Mouse (Mus musculus): ENCODE measurements around the gene Lmo7. TPM values are rescaled to one million over a fixed set of nuclear protein-coding genes. Genes with fewer than 3 reads are reported as not detected.

Gene Lmo7
- 0.79 and 1.3 TPM in 2 replicates for polyA plus RNA-seq (2012; rRNA removed)

GRCm38 (mm10) chr14:101729237-101729971 is at the start of gene Lmo7, which contains the start of gene Gm9922:
TSS of gene Lmo7 (plus strand) at chr14:101729957.
TSS of gene Gm9922 (minus strand) at chr14:101729814.
- Histone ChIP-seq H3K4me1 (ENCODE audit: control insufficient read depth, insufficient read depth, insufficient read length) (peaks cover 3% of the 10 kb centered on the region), H3K27ac (ENCODE audit: insufficient read depth, low read length) (no peak within 1 kb of the TSS), H3K36me3 (ENCODE audit: control insufficient read depth, insufficient read depth, low read length) (no peaks in the 10 kb centered on the region), H3K4me3 (ENCODE audit: extremely low read depth, insufficient read depth, insufficient read length) (peak within 1 kb of the TSS; percentile 66), H3K27me3 (ENCODE audit: control insufficient read depth, insufficient read depth, low read length) (peaks cover 10% of the 10 kb centered on the region)
- WGBS, result under 1% methylated on average over 51 of the region's 51 CpGs
- DNase-seq (ENCODE audit: low read depth in 1 of 2, low spot score in 2 of 2), result peak in 1 of 2 experiments; percentile 30
- TF ChIP-seq POLR2A (IDR thresholded peaks at IDR 0.05; ENCODE audit: low read depth, low read length) (no peak), CTCF (IDR thresholded peaks at IDR 0.05; ENCODE audit: extremely low read depth, insufficient read depth, insufficient read length, insufficient replicate concordance) (no peak)

DNA sequence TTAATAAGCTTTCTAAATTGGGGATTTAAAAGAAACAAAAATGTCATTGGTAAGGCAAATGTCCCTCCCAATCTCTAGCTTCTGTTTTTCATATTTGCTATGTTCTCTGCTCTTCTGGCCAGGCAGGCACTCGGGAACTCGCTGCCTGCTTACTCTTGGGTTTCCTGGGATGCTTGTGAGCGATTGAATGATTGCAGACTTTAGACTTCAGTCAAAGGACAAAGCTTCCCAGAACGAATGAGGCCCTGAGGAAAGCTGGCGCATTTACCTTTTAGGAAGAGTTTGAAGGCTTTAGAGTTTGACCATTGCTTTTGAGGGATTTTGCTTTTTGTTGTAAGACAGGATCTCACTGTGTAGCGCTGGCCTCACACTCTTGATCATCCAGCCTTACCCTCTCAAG is 42.1 kb upstream of the Lmo7 start:
- H3K36me3 ChIP-seq (ENCODE audit: control insufficient read depth, insufficient read depth, low read length), result peaks cover 10% of the 10 kb centered on the region; the same call in 1 of the 2 replicates
- no peak overlapping the region for H3K4me3 ChIP-seq (ENCODE audit: extremely low read depth, insufficient read depth, insufficient read length)
- TF ChIP-seq POLR2A (IDR thresholded peaks at IDR 0.05; ENCODE audit: low read depth, low read length) (no peak), CTCF (IDR thresholded peaks at IDR 0.05; ENCODE audit: extremely low read depth, insufficient read depth, insufficient read length, insufficient replicate concordance) (no peak)
- H3K27ac ChIP-seq (ENCODE audit: insufficient read depth, low read length), result no peak overlapping the region
- H3K4me1 ChIP-seq (ENCODE audit: control insufficient read depth, insufficient read depth, insufficient read length), result no peaks in the 10 kb centered on the region
- WGBS, result 97% methylated on average over 6 of the region's 6 CpGs
- H3K27me3 ChIP-seq (ENCODE audit: control insufficient read depth, insufficient read depth, low read length), result no peaks in the 10 kb centered on the region
- no peak for DNase-seq (ENCODE audit: low read depth in 1 of 2, low spot score in 2 of 2)

GRCm38 (mm10) chr14:101688406-101688805 is 41.4 kb upstream of the Lmo7 start:
- Histone ChIP-seq H3K4me1 (ENCODE audit: control insufficient read depth, insufficient read depth, insufficient read length) (no peaks in the 10 kb centered on the region), H3K27me3 (ENCODE audit: control insufficient read depth, insufficient read depth, low read length) (no peaks in the 10 kb centered on the region), H3K36me3 (ENCODE audit: control insufficient read depth, insufficient read depth, low read length) (peaks cover 10% of the 10 kb centered on the region; the same call in 1 of the 2 replicates), H3K4me3 (ENCODE audit: extremely low read depth, insufficient read depth, insufficient read length) (no peak overlapping the region), H3K27ac (ENCODE audit: insufficient read depth, low read length) (no peak overlapping the region)
- TF ChIP-seq POLR2A (IDR thresholded peaks at IDR 0.05; ENCODE audit: low read depth, low read length) (no peak), CTCF (IDR thresholded peaks at IDR 0.05; ENCODE audit: extremely low read depth, insufficient read depth, insufficient read length, insufficient replicate concordance) (no peak)
- no peak for DNase-seq (ENCODE audit: low read depth in 1 of 2, low spot score in 2 of 2)
- 87% methylated on average over 2 of the region's 2 CpGs for WGBS

DNA sequence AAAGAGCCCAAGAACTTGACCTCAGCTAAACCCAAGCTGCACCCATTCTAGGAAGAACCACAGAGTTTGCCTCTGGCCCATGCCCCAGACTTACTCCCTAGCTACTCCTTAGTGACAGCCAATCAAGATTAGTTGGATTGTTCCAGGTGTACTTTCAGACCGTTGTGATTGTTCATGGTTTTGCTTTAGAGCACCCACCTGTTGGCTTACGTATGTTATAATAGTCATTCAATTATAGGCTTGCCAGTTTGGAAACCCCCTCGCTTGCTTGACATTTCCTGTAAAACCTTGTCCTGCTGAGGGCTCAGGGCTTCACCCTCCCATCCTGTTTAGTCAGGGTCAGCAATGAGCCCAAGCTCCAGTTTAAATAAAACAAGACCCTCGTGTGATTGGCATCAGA is 25.3 kb upstream of the Lmo7 start:
- Histone ChIP-seq H3K4me1 (ENCODE audit: control insufficient read depth, insufficient read depth, insufficient read length) (no peaks in the 10 kb centered on the region; the same call in 1 of the 2 replicates), H3K36me3 (ENCODE audit: control insufficient read depth, insufficient read depth, low read length) (no peaks in the 10 kb centered on the region), H3K27ac (ENCODE audit: insufficient read depth, low read length) (no peak overlapping the region), H3K4me3 (ENCODE audit: extremely low read depth, insufficient read depth, insufficient read length) (no peak overlapping the region), H3K27me3 (ENCODE audit: control insufficient read depth, insufficient read depth, low read length) (no peaks in the 10 kb centered on the region)
- peak in 1 of 2 experiments; percentile 14 for DNase-seq (ENCODE audit: low read depth in 1 of 2, low spot score in 2 of 2)
- no peak for TF ChIP-seq POLR2A (IDR thresholded peaks at IDR 0.05; ENCODE audit: low read depth, low read length)
- TF ChIP-seq CTCF (IDR thresholded peaks at IDR 0.05; ENCODE audit: extremely low read depth, insufficient read depth, insufficient read length, insufficient replicate concordance), result no peak
- whole genome bisulfite sequencing, result 65% methylated on average over 4 of the region's 4 CpGs

GRCm38 (mm10) chr14:101707088-101707487 is 22.7 kb upstream of the Lmo7 start:
- Histone ChIP-seq H3K27ac (ENCODE audit: insufficient read depth, low read length) (no peak overlapping the region), H3K27me3 (ENCODE audit: control insufficient read depth, insufficient read depth, low read length) (no peaks in the 10 kb centered on the region), H3K4me1 (ENCODE audit: control insufficient read depth, insufficient read depth, insufficient read length) (no peaks in the 10 kb centered on the region; the same call in 1 of the 2 replicates), H3K4me3 (ENCODE audit: extremely low read depth, insufficient read depth, insufficient read length) (no peak overlapping the region), H3K36me3 (ENCODE audit: control insufficient read depth, insufficient read depth, low read length) (no peaks in the 10 kb centered on the region)
- DNase-seq (ENCODE audit: low read depth in 1 of 2, low spot score in 2 of 2), result no peak
- TF ChIP-seq CTCF (IDR thresholded peaks at IDR 0.05; ENCODE audit: extremely low read depth, insufficient read depth, insufficient read length, insufficient replicate concordance) (no peak), POLR2A (IDR thresholded peaks at IDR 0.05; ENCODE audit: low read depth, low read length) (no peak)
- WGBS, result 48% methylated on average over 5 of the region's 5 CpGs

DNA sequence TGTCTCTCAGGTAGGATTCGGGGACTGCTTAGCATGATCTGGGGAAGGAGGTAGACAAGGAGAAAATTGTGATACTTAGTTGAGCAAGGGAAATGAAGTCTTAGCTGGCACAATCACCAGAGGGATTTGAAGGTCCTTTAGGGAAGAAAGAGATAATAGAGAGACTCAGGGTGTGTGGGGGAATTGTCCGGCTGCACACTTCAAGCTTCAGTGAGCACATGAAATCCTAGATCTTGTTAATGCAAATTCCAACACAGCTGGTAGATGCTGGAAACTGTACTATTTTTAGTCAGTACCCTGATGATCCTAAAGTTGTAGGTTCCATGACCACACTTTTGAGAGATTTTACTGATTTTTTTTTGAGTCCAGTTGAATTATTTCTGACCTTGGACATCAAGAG is 15.3 kb upstream of the Lmo7 start:
- Histone ChIP-seq H3K36me3 (ENCODE audit: control insufficient read depth, insufficient read depth, low read length) (no peaks in the 10 kb centered on the region), H3K27me3 (ENCODE audit: control insufficient read depth, insufficient read depth, low read length) (no peaks in the 10 kb centered on the region), H3K4me1 (ENCODE audit: control insufficient read depth, insufficient read depth, insufficient read length) (no peaks in the 10 kb centered on the region), H3K4me3 (ENCODE audit: extremely low read depth, insufficient read depth, insufficient read length) (no peak overlapping the region), H3K27ac (ENCODE audit: insufficient read depth, low read length) (no peak overlapping the region)
- 91% methylated on average over 2 of the region's 2 CpGs for WGBS
- TF ChIP-seq CTCF (IDR thresholded peaks at IDR 0.05; ENCODE audit: extremely low read depth, insufficient read depth, insufficient read length, insufficient replicate concordance) (no peak), POLR2A (IDR thresholded peaks at IDR 0.05; ENCODE audit: low read depth, low read length) (no peak)
- DNase-seq (ENCODE audit: low read depth in 1 of 2, low spot score in 2 of 2), result no peak

Measured in spleen, adult 2 months (tissue).